Mouse (Mus musculus): ENCODE data around the gene Becn1.
"Not testable (repeated sequence)": the region's sequence is repeated elsewhere in the genome, so short reads cannot be mapped to it uniquely, and the experiment has no call there.

GRCm38 (mm10) chr11:101330961-101331360 lies 28.9 kb upstream of the Becn1 start:
- TF ChIP-seq CTCF, POLR2A (IDR thresholded peaks at IDR 0.05; ENCODE audit: extremely low read depth, insufficient read depth, low read length): not testable (repeated sequence)
